Mouse (Mus musculus): ENCODE measurements around the gene Ccdc191.

DNA sequence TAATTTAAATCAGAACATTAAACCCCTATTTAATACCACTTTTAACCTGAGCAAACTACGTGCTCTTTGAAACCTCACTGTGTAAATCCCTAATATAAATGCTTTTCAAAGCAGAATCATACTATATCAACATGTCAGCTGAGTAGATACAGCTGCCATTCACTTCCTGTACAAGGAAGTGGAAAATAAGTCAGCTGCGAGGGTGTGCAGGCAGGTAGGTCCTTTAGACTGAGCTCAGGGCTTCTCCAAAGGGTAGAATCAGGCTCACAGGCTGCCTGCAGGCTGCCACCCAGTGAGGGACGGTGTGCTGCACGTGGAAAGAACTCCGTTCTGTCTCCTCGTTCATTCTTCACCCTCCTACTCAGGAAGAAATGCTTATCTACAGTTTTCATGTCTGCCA lies 65.3 kb downstream of the Ccdc191 start:
- TF ChIP-seq POLR2A (IDR thresholded peaks at IDR 0.05; ENCODE audit: low read depth, low read length) = no peak
- TF ChIP-seq CTCF (IDR thresholded peaks at IDR 0.05; ENCODE audit: extremely low read depth, insufficient read depth, insufficient read length, insufficient replicate concordance) = no peak

All from spleen, adult 2 months (tissue).